ENCODE assay signal across 8 mouse cellular contexts in genomic region chr14:54641305-54641969, GRCm38 (mm10). TPM values are rescaled to one million over a fixed set of nuclear protein-coding genes. Genes with fewer than 3 reads are reported as not detected.
DNase-seq lines count a peak whose midpoint lies in the region; ATAC-seq and TF ChIP-seq lines count a peak whose summit lies in the region.

TSS of gene Cdh24 (minus strand) at chr14:54641364.

- peak within 1 kb of the TSS; percentile 99 for H3K4me2 ChIP-seq in heart, embryonic 13.5 days
- H3K4me2 ChIP-seq in kidney, postnatal 0 days (ENCODE audit: low read length) = peak within 1 kb of the TSS; percentile 99

- peaks cover 3% of the 10 kb centered on the region; the same call in 1 of the 2 replicates for H3K27me3 ChIP-seq in heart, embryonic 13.5 days (replicated peaks)
- H3K27me3 ChIP-seq in kidney, postnatal 0 days (ENCODE audit: insufficient read depth, low read length) = no peaks in the 10 kb centered on the region
- H3K27me3 ChIP-seq in liver, adult 2 months (ENCODE audit: control insufficient read depth, insufficient read depth, low read length) = no peaks in the 10 kb centered on the region

- H3K36me3 ChIP-seq in heart, embryonic 13.5 days = peaks cover 68% of the 10 kb centered on the region
- peaks cover 42% of the 10 kb centered on the region for H3K36me3 ChIP-seq in kidney, postnatal 0 days (ENCODE audit: insufficient read depth, low read length)
- peaks cover 30% of the 10 kb centered on the region for H3K36me3 ChIP-seq in liver, adult 2 months (ENCODE audit: control insufficient read depth, insufficient read depth, low read length)

- peak; percentile 90 for TF ChIP-seq CTCF in kidney, postnatal 0 days (IDR thresholded peaks at IDR 0.05; ENCODE audit: low read depth)
- TF ChIP-seq CTCF in liver, adult 2 months (IDR thresholded peaks at IDR 0.05; ENCODE audit: low read depth, low read length) = peak; percentile 83

- peak within 1 kb of the TSS; percentile 68 for H3K4me3 ChIP-seq in brown adipose tissue, adult 24 weeks (ENCODE audit: insufficient read depth, low read depth, low read length)
- peak within 1 kb of the TSS; percentile 81 for H3K4me3 ChIP-seq in heart, embryonic 13.5 days
- peak within 1 kb of the TSS; percentile 66 for H3K4me3 ChIP-seq in kidney, postnatal 0 days (replicated peaks; ENCODE audit: low read depth, low read length)
- H3K4me3 ChIP-seq in liver, adult 2 months (ENCODE audit: insufficient read depth, low read depth, low read length) = peak within 1 kb of the TSS; percentile 58

- H3K9ac ChIP-seq in heart, embryonic 13.5 days = peak within 1 kb of the TSS; percentile 92
- H3K9ac ChIP-seq in kidney, postnatal 0 days (ENCODE audit: low read depth, low read length) = peak within 1 kb of the TSS; percentile 78
- H3K9ac ChIP-seq in liver, adult 2 months (ENCODE audit: low read depth, low read length) = peak within 1 kb of the TSS; percentile 55

- H3K9me3 ChIP-seq in heart, embryonic 13.5 days = no peaks in the 10 kb centered on the region
- H3K9me3 ChIP-seq in kidney, postnatal 0 days (replicated peaks; ENCODE audit: low read length) = no peaks in the 10 kb centered on the region

- ATAC-seq in CD4-positive, CD25-positive, alpha-beta regulatory T cell, adult 4 months = peak; percentile 85
- peak; percentile 83 for ATAC-seq in erythroid progenitor cell, adult 5-6 weeks (replicated peaks; ENCODE audit: low FRiP score, poor library complexity, severe bottlenecking)
- ATAC-seq in heart, embryonic 13.5 days (ENCODE audit: extremely low read depth, insufficient number of reproducible peaks, low FRiP score, low TSS enrichment) = peak; percentile 87
- peak; percentile 89 for ATAC-seq in kidney, postnatal 0 days (replicated peaks; ENCODE audit: low FRiP score, low read depth)
- peak; percentile 54 for ATAC-seq in monocyte, adult 5-6 weeks (replicated peaks; ENCODE audit: insufficient number of reproducible peaks, low FRiP score, low TSS enrichment, poor library complexity, severe bottlenecking)

- H3K27ac ChIP-seq in brown adipose tissue, adult 24 weeks (replicated peaks; ENCODE audit: low read depth, low read length) = no peak within 1 kb of the TSS
- H3K27ac ChIP-seq in heart, embryonic 13.5 days (replicated peaks) = peak within 1 kb of the TSS; percentile 78
- peak within 1 kb of the TSS; percentile 60; the same call in 1 of the 2 replicates for H3K27ac ChIP-seq in kidney, postnatal 0 days
- no peak within 1 kb of the TSS for H3K27ac ChIP-seq in liver, adult 2 months (replicated peaks; ENCODE audit: insufficient read depth, low read depth, low read length)

- DNase-seq in kidney, postnatal 0 days (ENCODE audit: low spot score) = peak; percentile 92
- DNase-seq in liver, adult 2 months (ENCODE audit: extremely low read depth, low read depth, low spot score) = peak; percentile 50
- peak; percentile 86 to 87 for DNase-seq in spleen, postnatal 36 days (ENCODE audit: low spot score in 2 of 2)

- TF ChIP-seq POLR2A in liver, adult 2 months (IDR thresholded peaks at IDR 0.05; ENCODE audit: extremely low read depth, insufficient read depth, low read length) = no peak

- WGBS in heart, embryonic 13.5 days = under 1% methylated on average over 50 of the region's 52 CpGs
- WGBS in kidney, postnatal 0 days = under 1% methylated on average over 51 of the region's 52 CpGs
- WGBS in liver, adult 2 months = under 1% methylated on average over 52 of the region's 52 CpGs

- H3K79me2 ChIP-seq in liver, adult 2 months (ENCODE audit: control insufficient read depth, insufficient read depth, low read length) = no peaks in the 10 kb centered on the region

- H3K4me1 ChIP-seq in brown adipose tissue, adult 24 weeks (ENCODE audit: control insufficient read depth, insufficient read depth, insufficient read length, low read length) = no peaks in the 10 kb centered on the region
- peaks cover 17% of the 10 kb centered on the region for H3K4me1 ChIP-seq in heart, embryonic 13.5 days
- H3K4me1 ChIP-seq in kidney, postnatal 0 days (replicated peaks; ENCODE audit: insufficient read depth, low read length) = no peaks in the 10 kb centered on the region; the same call in 1 of the 2 replicates
- H3K4me1 ChIP-seq in liver, adult 2 months (ENCODE audit: control insufficient read depth, insufficient read depth, low read length) = no peaks in the 10 kb centered on the region

RNA-seq across cellular contexts. Expression of gene Cdh24, which starts in this region (rescaled TPM):
- polyA plus RNA-seq in CD4-positive, CD25-positive, alpha-beta regulatory T cell, adult 4 months (2017; shearing (Covaris generic)) = under 1 TPM; 0.15 to 0.16 TPM
- not detected in 2 replicates for polyA plus RNA-seq in brown adipose tissue, adult 24 weeks (2012; ENCODE audit: insufficient read depth, insufficient read length, missing spikeins)
- total RNA-seq in erythroid progenitor cell, adult 5-6 weeks (2015; ENCODE audit: low replicate concordance) = 1.4 and 2.1 TPM in 2 replicates
- 2.8 and 14.1 TPM in 2 replicates for total RNA-seq in erythroid progenitor cell, adult 5-6 weeks (2017; ENCODE audit: low replicate concordance)
- 1.7 and 2.1 TPM in 2 replicates for polyA plus RNA-seq in heart, embryonic 13.5 days (2015; fragmentation: Nextera tagmentation; extraction: Ambion mirVana)
- polyA plus RNA-seq in kidney, postnatal 0 days (2015; fragmentation: Nextera tagmentation; extraction: Ambion mirVana) = 1.4 and 1.6 TPM in 2 replicates
- total RNA-seq in liver, adult 2 months (2014; rRNA removed) = 0.09 and 0.27 TPM in 2 replicates
- 0.37 and 0.73 TPM in 2 replicates for polyA plus RNA-seq in liver, adult 2 months (2012; rRNA removed)
- total RNA-seq in monocyte, adult 5-6 weeks (2017) = 0.48 to 2.6 TPM in 2 of 3 replicates, not detected in the other

Comparison
In these comparisons a context has a peak if more than half of its experiments do, and no peak if none do; other contexts are left out.
1. Peak in ATAC-seq in CD4-positive, CD25-positive, alpha-beta regulatory T cell, adult 4 months; RNA of the gene not detected or under 1 TPM.
2. Peak in DNase-seq, H3K4me3 ChIP-seq and H3K9ac ChIP-seq in liver, adult 2 months; RNA of the gene not detected or under 1 TPM.
3. H3K27ac ChIP-seq: peak in heart, embryonic 13.5 days (single experiment) and kidney, postnatal 0 days (single experiment); none in brown adipose tissue, adult 24 weeks (single experiment) and liver, adult 2 months (single experiment).
4. Peak in every context shown above with its lines, with median percentiles within 50 percentile points of each other: ATAC-seq, H3K4me3 ChIP-seq, H3K9ac ChIP-seq and DNase-seq.